Mouse (Mus musculus) hindbrain, embryonic 10.5 days (tissue): ENCODE results near the gene Tac2. TPM values are rescaled to one million over a fixed set of nuclear protein-coding genes. Genes with fewer than 3 reads are reported as not detected.
A peak's percentile ranks its signal among the peaks of the same experiment; 100 is the strongest.

Experiments used
- DNase-seq: peaks from one replicate; pipeline ENCODE4 v3.0.0-alpha.2; 2017; ENCODE audit warnings: low spot score
- H3K27ac ChIP-seq: fragments of 300-500 bp; sonication (generic); 2 replicates; pipeline ENCODE4 v1.5.1; 2016; ENCODE audit warnings: mild to moderate bottlenecking, moderate library complexity
- H3K27me3 ChIP-seq: fragments of 300-500 bp; sonication (generic); 2 replicates; pipeline ENCODE4 v1.6.1; 2016; ENCODE audit warnings: mild to moderate bottlenecking; ENCODE audit not compliant: poor library complexity, insufficient read depth, severe bottlenecking
- H3K36me3 ChIP-seq: fragments of 300-500 bp; sonication (generic); 2 replicates; pipeline ENCODE4 v1.6.1; 2016; ENCODE audit warnings: mild to moderate bottlenecking, moderate library complexity
- H3K4me1 ChIP-seq: fragments of 300-500 bp; sonication (generic); replicated peaks from 2 replicates; pipeline ENCODE4 v1.6.1; 2016; ENCODE audit warnings: mild to moderate bottlenecking
- H3K4me3 ChIP-seq: fragments of 300-500 bp; sonication (generic); 2 replicates; pipeline ENCODE4 v1.5.1; 2016; ENCODE audit warnings: mild to moderate bottlenecking, moderate library complexity
- H3K9me3 ChIP-seq: fragments of 300-500 bp; sonication (generic); 2 replicates; pipeline ENCODE4 v1.6.1; 2016; ENCODE audit warnings: mild to moderate bottlenecking, moderate library complexity
- WGBS: fragments of 180-500 bp; shearing (Covaris S2); methylation state at CpG from one replicate; pipeline ENCODE4 v1.1.7; 2016; 5-methylcytosine and 5-hydroxymethylcytosine counted together
- polyA plus RNA-seq: library from polyadenylated mRNA; unstranded; fragments of >200 nt; fragmentation: Nextera tagmentation; extraction: Ambion mirVana; gene quantifications from 2 replicates; pipeline ENCODE4 v1.2.1, GENCODE M21; 2016

The Tac2 gene
- polyA plus RNA-seq, 1 experiment from 2014 or later, result not detected

DNA sequence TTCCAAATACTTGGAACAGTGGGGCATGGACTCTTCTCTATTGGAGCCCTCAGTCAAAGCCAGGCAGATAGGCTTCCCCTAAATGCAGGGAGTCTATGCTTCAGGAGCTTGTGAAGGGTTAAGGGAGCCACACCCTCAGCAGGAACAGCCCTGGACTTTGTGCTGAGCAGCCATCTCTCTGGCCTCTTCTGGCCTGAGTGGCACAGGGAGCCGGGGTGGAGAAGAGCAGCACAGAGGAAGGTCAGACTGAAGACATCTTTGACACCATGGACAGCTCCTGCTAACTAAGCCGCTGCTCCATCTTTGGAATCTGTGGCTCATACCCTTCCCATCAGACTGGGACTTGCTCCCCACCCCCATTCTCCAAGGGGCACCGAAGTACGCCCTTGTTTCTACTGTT is 21.0 kb upstream of the Tac2 start:
- Histone ChIP-seq H3K4me1 (no peaks in the 10 kb centered on the region), H3K9me3 (no peaks in the 10 kb centered on the region), H3K27ac (no peak overlapping the region), H3K27me3 (no peaks in the 10 kb centered on the region), H3K36me3 (peaks cover 23% of the 10 kb centered on the region), H3K4me3 (no peak overlapping the region)
- WGBS, result 48% methylated on average over 4 of the region's 4 CpGs
- no peak for DNase-seq

- no peak for DNase-seq
- Histone ChIP-seq H3K4me1 (no peaks in the 10 kb centered on the region), H3K27ac (no peak overlapping the region), H3K9me3 (no peaks in the 10 kb centered on the region), H3K36me3 (peaks cover 13% of the 10 kb centered on the region; the same call in 1 of the 2 replicates), H3K4me3 (no peak overlapping the region), H3K27me3 (no peaks in the 10 kb centered on the region)
- 69% methylated on average over 2 of the region's 2 CpGs for WGBS
Measured at GRCm38 (mm10) chr10:127704293-127704692, 20.0 kb upstream of the Tac2 start.

DNA sequence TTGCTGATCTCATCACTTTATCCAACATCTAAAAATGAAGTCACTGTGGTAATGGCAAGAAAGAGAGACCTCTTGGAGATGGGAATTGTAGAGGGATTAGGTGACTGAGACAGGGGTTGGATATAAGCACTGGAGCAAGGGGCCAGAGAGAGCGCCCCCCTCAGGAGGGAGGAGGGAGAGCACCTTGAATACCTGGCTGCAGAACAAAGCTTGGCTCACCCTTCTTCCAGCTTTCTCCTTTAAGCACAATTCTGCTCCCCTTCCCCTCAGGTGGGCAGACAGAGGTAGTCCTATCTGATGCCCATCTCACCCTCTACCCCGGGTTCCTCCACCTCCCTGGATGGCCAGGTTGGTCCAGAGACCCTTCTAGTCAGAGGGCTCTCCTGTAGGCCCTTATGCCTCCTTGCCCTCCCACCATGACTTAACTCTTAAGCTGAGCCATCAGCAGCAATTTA is 19.5 kb upstream of the Tac2 start, which contains the start of gene Myo1a:
TSS of gene Myo1a (plus strand) at position 405 of the 455 bp plus-strand sequence.
- 55% methylated on average over 2 of the region's 2 CpGs for WGBS
- no peak for DNase-seq
- Histone ChIP-seq H3K4me1 (no peaks in the 10 kb centered on the region), H3K27me3 (no peaks in the 10 kb centered on the region), H3K9me3 (no peaks in the 10 kb centered on the region), H3K4me3 (no peak within 1 kb of the TSS), H3K27ac (no peak within 1 kb of the TSS), H3K36me3 (peaks cover 8% of the 10 kb centered on the region; the same call in 1 of the 2 replicates)

DNA sequence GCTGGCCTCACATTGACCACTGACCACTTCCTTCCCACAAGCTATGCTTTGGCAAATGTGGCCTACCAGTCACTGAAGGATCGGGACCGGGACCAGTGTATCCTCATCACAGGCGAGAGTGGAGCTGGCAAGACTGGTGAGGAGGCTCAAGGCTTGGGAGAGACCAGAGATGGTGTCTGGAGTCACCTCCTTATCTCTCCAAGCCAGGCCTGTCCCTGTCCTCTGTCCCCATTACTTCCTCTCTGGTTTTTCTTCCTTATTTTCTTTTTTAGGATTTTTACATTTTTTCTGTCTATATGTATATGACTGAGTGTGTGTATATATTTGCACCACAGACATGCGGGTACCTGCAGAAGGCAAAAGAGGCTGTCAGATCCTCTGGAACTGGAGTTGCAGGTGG is 18.5 kb upstream of the Tac2 start:
- DNase-seq, result no peak
- Histone ChIP-seq H3K27ac (no peak overlapping the region), H3K4me3 (no peak overlapping the region), H3K4me1 (no peaks in the 10 kb centered on the region), H3K36me3 (no peaks in the 10 kb centered on the region), H3K27me3 (no peaks in the 10 kb centered on the region), H3K9me3 (no peaks in the 10 kb centered on the region)
- WGBS, result 89% methylated on average over 4 of the region's 4 CpGs

GRCm38 (mm10) chr10:127707721-127708120 is 16.6 kb upstream of the Tac2 start:
- H3K36me3 ChIP-seq, result no peaks in the 10 kb centered on the region
- H3K4me3 ChIP-seq, result no peak overlapping the region
- DNase-seq, result no peak
- no peak overlapping the region for H3K27ac ChIP-seq
- no peaks in the 10 kb centered on the region for H3K27me3 ChIP-seq
- 89% methylated on average over 7 of the region's 7 CpGs for WGBS
- no peaks in the 10 kb centered on the region for H3K9me3 ChIP-seq
- no peaks in the 10 kb centered on the region for H3K4me1 ChIP-seq

- Histone ChIP-seq H3K27ac (no peak overlapping the region), H3K4me3 (no peak overlapping the region), H3K9me3 (no peaks in the 10 kb centered on the region), H3K36me3 (no peaks in the 10 kb centered on the region), H3K27me3 (no peaks in the 10 kb centered on the region), H3K4me1 (no peaks in the 10 kb centered on the region)
- 84% methylated on average over 3 of the region's 3 CpGs for WGBS
- no peak for DNase-seq
Measured at GRCm38 (mm10) chr10:127708850-127709370, 15.4 kb upstream of the Tac2 start.

GRCm38 (mm10) chr10:127710331-127710730 is 13.9 kb upstream of the Tac2 start:
- 83% methylated on average over 13 of the region's 13 CpGs for WGBS
- no peak overlapping the region for H3K27ac ChIP-seq

DNA sequence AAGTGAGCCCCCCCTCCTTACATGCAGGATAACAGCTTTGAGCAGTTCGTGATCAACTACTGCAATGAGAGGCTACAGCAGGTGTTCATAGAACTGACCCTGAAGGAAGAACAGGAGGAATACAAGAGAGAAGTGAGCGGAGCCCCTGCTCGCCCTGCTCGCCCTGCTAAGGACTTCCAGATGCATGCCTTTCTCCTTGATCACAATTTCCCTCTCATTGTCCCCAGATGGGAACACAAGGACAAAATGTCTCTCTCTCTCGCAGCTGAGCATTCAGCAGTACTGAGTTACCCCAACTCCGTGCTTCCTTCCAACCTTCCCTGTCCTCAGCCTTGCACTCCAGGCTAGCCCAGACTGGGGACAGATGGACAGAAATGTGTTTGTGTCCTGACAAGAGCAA is 11.5 kb upstream of the Tac2 start:
- peaks cover 2% of the 10 kb centered on the region; the same call in 1 of the 2 replicates for H3K4me1 ChIP-seq
- DNase-seq, result no peak
- H3K36me3 ChIP-seq, result 0 out of 2 replicates have a peak, but pooled peaks cover 4% of the 10 kb centered on the region
- H3K9me3 ChIP-seq, result no peaks in the 10 kb centered on the region
- no peak overlapping the region for H3K27ac ChIP-seq
- H3K27me3 ChIP-seq, result no peaks in the 10 kb centered on the region
- WGBS, result 66% methylated on average over 6 of the region's 6 CpGs
- no peak overlapping the region for H3K4me3 ChIP-seq

More at GRCm38 (mm10) chr10:127710331-127710730, 13.9 kb upstream of the Tac2 start:
- H3K36me3 ChIP-seq, result no peaks in the 10 kb centered on the region
- no peak overlapping the region for H3K4me3 ChIP-seq
- H3K4me1 ChIP-seq, result no peaks in the 10 kb centered on the region
- no peaks in the 10 kb centered on the region for H3K27me3 ChIP-seq
- no peak for DNase-seq
- no peaks in the 10 kb centered on the region for H3K9me3 ChIP-seq

GRCm38 (mm10) chr10:127721671-127722418 is 2.4 kb upstream of the Tac2 start:
- Histone ChIP-seq H3K4me3 (peak overlapping the region; percentile 36), H3K9me3 (no peaks in the 10 kb centered on the region), H3K27ac (peak overlapping the region; percentile 66), H3K36me3 (no peaks in the 10 kb centered on the region), H3K27me3 (peaks cover 55% of the 10 kb centered on the region), H3K4me1 (peaks cover 49% of the 10 kb centered on the region)
- WGBS, result 17% methylated on average over 20 of the region's 20 CpGs
- peak; percentile 19 for DNase-seq

DNA sequence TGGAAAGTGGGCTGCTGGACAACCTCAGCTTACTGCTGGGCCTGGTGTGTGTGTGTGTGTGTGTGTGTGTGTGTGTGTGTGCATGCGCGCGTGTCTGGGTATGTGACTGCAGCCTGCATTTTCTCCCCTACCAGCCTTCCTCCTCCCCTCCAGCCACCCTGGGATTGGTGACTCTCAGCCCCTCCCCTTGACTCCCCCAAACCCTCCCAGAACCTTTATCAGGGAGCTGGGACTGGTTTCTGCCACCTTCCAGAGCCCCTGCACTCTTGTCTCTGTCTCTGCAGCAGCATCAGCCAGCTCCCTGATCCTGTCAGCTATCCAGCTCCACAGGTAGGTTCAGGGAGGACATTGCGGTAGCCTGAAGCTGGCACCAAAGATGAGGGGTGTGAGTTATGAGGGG is 858 bp downstream of the Tac2 start:
- Histone ChIP-seq H3K36me3 (no peaks in the 10 kb centered on the region), H3K9me3 (no peaks in the 10 kb centered on the region), H3K4me1 (peaks cover 36% of the 10 kb centered on the region), H3K4me3 (no peak overlapping the region), H3K27ac (no peak overlapping the region), H3K27me3 (peaks cover 54% of the 10 kb centered on the region)
- 81% methylated on average over 4 of the region's 4 CpGs for WGBS
- DNase-seq, result no peak

DNA sequence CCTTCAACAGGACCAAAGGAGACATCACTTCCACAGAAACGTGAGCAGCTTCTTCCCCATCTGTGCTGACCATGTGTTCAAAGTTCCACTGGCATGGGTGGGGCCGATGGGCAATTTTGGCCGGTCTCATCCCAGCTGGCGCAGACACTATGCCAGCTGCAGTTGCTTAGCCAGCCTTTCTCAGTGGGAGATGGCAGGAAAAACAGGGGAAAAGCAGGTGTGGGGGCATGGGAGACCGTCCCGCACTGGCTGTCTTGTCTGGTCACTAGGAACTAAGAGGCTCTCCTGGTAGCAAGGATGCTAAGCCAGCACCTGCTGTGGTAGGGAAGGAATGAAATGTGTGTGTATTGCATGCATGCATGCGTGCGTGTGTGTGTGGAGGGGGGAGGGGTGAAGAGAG is 4.2 kb downstream of the Tac2 start:
- Histone ChIP-seq H3K36me3 (no peaks in the 10 kb centered on the region), H3K27me3 (peaks cover 27% of the 10 kb centered on the region), H3K4me3 (no peak overlapping the region), H3K9me3 (no peaks in the 10 kb centered on the region), H3K27ac (no peak overlapping the region), H3K4me1 (peaks cover 14% of the 10 kb centered on the region)
- 81% methylated on average over 8 of the region's 8 CpGs for WGBS
- DNase-seq, result no peak

DNA sequence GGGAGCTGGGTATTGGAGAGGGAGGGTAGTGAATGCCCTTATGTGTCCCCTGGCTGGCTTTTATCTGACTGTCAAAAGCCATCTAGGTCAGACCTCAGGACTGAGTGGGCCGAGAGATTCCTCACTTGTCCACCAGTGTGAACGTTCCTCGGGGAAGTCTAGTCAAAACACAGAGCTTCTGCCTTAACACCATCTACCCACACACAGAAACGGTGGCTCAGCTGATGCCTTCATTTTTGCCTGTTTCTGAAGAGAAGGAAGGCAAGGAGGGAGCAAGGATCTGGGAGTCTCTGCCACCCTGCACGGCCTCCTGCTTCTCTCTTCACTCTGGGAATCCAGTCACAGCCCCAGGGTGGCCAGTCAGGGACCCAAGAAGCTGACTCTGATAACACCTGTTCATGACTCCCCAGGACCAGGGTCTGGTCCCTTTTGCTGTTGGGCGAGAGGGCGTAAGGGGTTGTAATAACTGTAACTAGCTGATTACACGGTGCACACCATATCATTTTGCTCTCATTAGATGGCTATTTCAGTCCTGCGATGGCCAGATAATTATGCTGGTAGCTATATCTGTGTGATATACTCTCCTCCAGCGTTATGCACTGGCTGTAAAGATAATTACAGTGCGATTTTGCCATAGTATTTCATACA is 6.1 kb downstream of the Tac2 start:
- H3K36me3 ChIP-seq, result no peaks in the 10 kb centered on the region
- no peaks in the 10 kb centered on the region for H3K9me3 ChIP-seq
- peaks cover 20% of the 10 kb centered on the region for H3K4me1 ChIP-seq
- no peak overlapping the region for H3K27ac ChIP-seq
- no peak overlapping the region for H3K4me3 ChIP-seq
- peaks cover 15% of the 10 kb centered on the region for H3K27me3 ChIP-seq
- WGBS, result 74% methylated on average over 11 of the region's 11 CpGs
- DNase-seq, result no peak

DNA sequence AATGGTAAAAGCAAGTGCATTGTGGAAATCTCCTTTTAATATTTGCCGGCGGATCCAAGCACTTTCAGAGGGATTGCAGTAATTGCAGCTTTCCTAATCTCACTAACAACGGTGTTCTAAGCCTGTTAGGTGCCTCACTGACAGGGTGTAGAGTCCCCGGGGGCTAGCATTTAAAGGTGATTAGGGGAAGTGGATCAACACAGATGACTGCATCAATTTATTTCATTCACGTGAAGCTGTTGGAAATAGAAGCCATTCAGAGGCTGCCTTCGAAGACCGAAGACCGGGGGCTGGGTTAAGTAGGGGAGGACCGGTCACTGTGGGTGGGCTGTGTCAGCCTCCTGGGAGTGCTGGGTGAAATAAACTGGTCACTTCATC is 6.6 kb downstream of the Tac2 start:
- H3K4me1 ChIP-seq, result peaks cover 20% of the 10 kb centered on the region
- no peaks in the 10 kb centered on the region for H3K9me3 ChIP-seq
- no peak overlapping the region for H3K27ac ChIP-seq
- no peak overlapping the region for H3K4me3 ChIP-seq
- no peak for DNase-seq
- 61% methylated on average over 9 of the region's 9 CpGs for WGBS
- peaks cover 10% of the 10 kb centered on the region for H3K27me3 ChIP-seq
- no peaks in the 10 kb centered on the region for H3K36me3 ChIP-seq
